Mouse (Mus musculus) spleen, adult 2 months (tissue): Measurements from ENCODE around the gene Ankrd60.

Experiments
- CTCF ChIP-seq: fragments of 200-500 bp; IDR thresholded peaks from 2 replicates; pipeline ENCODE4 v1.5.1; 2011; ENCODE audit warnings: mild to moderate bottlenecking, inconsistent platforms; ENCODE audit not compliant: insufficient read depth, insufficient read length, insufficient replicate concordance; ENCODE audit errors: extremely low read depth
- POLR2A ChIP-seq: fragments of 200-500 bp; IDR thresholded peaks from 2 replicates; pipeline ENCODE4 v1.6.1; 2011; ENCODE audit warnings: low read depth, low read length, inconsistent platforms

GRCm38 (mm10) chr2:173581096-173581495, 2.9 kb upstream of the Ankrd60 start:
- TF ChIP-seq POLR2A (no peak), CTCF (no peak)
